Mouse (Mus musculus) ES-Bruce4 (cell line): Measurements from ENCODE around the gene Tmem121.

Experiments
- CTCF ChIP-seq: IDR thresholded peaks from one replicate; pipeline ENCODE4 v1.8.1; 2011; ENCODE audit warnings: low read depth, low read length
- POLR2A ChIP-seq: IDR thresholded peaks from one replicate; pipeline ENCODE4 v1.8.1; 2011; ENCODE audit warnings: low read length; ENCODE audit not compliant: insufficient read depth

- TF ChIP-seq CTCF (no peak), POLR2A (no peak)
These were observed 47.4 kb upstream of the Tmem121 start for GRCm38 (mm10) chr12:113138291-113138690.
